Mouse (Mus musculus) bone marrow, adult 2 months (tissue): ENCODE data around the gene Nufip2.

ENCODE experiments used
- CTCF ChIP-seq: fragments of 200-500 bp; IDR thresholded peaks from 2 replicates; pipeline ENCODE4 v1.5.1; 2011; ENCODE audit warnings: low read length, control low read depth; ENCODE audit not compliant: control insufficient read depth, insufficient read depth
- POLR2A ChIP-seq: fragments of 200-500 bp; IDR thresholded peaks from 2 replicates; pipeline ENCODE4 v1.6.1; 2011; ENCODE audit warnings: low read depth, mild to moderate bottlenecking, control low read depth, low read length, borderline replicate concordance; ENCODE audit not compliant: control insufficient read depth

- no peak for TF ChIP-seq CTCF
- no peak for TF ChIP-seq POLR2A
These were observed 84.4 kb downstream of the Nufip2 start for GRCm38 (mm10) chr11:77770346-77770745.
